Mouse (Mus musculus) lung, postnatal 0 days (tissue): ENCODE measurements around the gene Gm11992. TPM values are rescaled to one million over a fixed set of nuclear protein-coding genes. Genes with fewer than 3 reads are reported as not detected.

Experiments
- ATAC-seq: fragments of 200-750 bp; cut with Nextera tagmentation; 2 replicates; pipeline ENCODE4 v1.8.0; 2017; ENCODE audit warnings: moderate library complexity
- DNase-seq: peaks from one replicate; pipeline ENCODE4 v3.0.0-alpha.2; 2016; ENCODE audit warnings: low spot score
- H3K27ac ChIP-seq: fragments of 300-500 bp; sonication (generic); 2 replicates; pipeline ENCODE4 v1.5.1; 2014; ENCODE audit warnings: antibody characterized with exemption, mild to moderate bottlenecking, low read length, mixed read lengths
- H3K27me3 ChIP-seq: fragments of 300-500 bp; sonication (generic); replicated peaks from 2 replicates; pipeline ENCODE4 v1.6.1; 2014; ENCODE audit warnings: low read length, mixed read lengths; ENCODE audit not compliant: insufficient read depth
- H3K36me3 ChIP-seq: fragments of 300-500 bp; sonication (generic); 2 replicates; pipeline ENCODE4 v1.6.1; 2014; ENCODE audit warnings: low read length, mixed read lengths; ENCODE audit not compliant: insufficient read depth
- H3K4me1 ChIP-seq: fragments of 300-500 bp; sonication (generic); 2 replicates; pipeline ENCODE4 v1.6.1; 2014; ENCODE audit warnings: antibody characterized with exemption, low read depth, low read length, mixed read lengths; ENCODE audit not compliant: insufficient read depth
- H3K4me2 ChIP-seq: fragments of 300-500 bp; sonication (generic); replicated peaks from 2 replicates; pipeline ENCODE4 v1.6.1; 2014; ENCODE audit warnings: low read depth, mild to moderate bottlenecking, low read length, moderate library complexity, mixed read lengths
- H3K4me3 ChIP-seq: fragments of 300-500 bp; sonication (generic); 2 replicates; pipeline ENCODE4 v1.5.1; 2014; ENCODE audit warnings: low read depth, low read length
- H3K9ac ChIP-seq: fragments of 300-500 bp; sonication (generic); replicated peaks from 2 replicates; pipeline ENCODE4 v1.6.1; 2014; ENCODE audit warnings: low read depth, mild to moderate bottlenecking
- H3K9me3 ChIP-seq: fragments of 300-500 bp; sonication (generic); 2 replicates; pipeline ENCODE4 v1.6.1; 2016; ENCODE audit warnings: low read length, mixed read lengths
- CTCF ChIP-seq: IDR thresholded peaks from 2 replicates; pipeline ENCODE4 v1.5.1; 2016; ENCODE audit warnings: antibody characterized with exemption, mild to moderate bottlenecking
- EP300 ChIP-seq: IDR thresholded peaks from 2 replicates; pipeline ENCODE4 v1.6.1; 2016; ENCODE audit warnings: antibody characterized with exemption, mild to moderate bottlenecking, control low read depth
- WGBS: fragments of 180-500 bp; shearing (Covaris S2); extraction: QIAGEN DNeasy Blood & Tissue Kit; methylation state at CpG from one replicate; pipeline ENCODE4 v1.1.7; 2014; 5-methylcytosine and 5-hydroxymethylcytosine counted together
- polyA plus RNA-seq: library from polyadenylated mRNA; unstranded; fragments of >200 nt; fragmentation: Nextera tagmentation; extraction: Ambion mirVana; gene quantifications from 2 replicates; pipeline ENCODE4 v1.2.1, GENCODE M21; 2015

Gene Gm11992
- polyA plus RNA-seq, 1 experiment from 2014 or later, result 2.9 TPM

DNA sequence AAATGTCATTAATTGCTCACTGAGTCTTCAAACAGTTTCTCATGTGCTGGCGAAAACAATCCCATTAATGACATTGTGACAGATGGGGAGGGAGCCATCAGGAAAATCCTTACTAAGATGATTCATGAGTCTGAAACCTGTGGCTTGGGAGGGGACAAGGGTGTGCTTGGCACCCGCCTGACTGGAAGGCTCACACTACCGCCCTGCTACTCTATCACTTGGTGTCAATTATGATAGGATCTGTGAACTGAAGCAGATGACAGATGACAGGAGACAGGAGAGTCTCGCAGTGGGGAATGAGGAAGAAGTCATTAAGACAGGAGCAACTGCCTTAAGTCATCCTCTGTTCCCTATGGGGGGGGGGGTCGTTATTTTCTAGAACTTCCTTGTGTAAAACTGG is 12.1 kb downstream of the Gm11992 start:
- Histone ChIP-seq H3K9ac (no peak overlapping the region), H3K4me3 (no peak overlapping the region), H3K9me3 (no peaks in the 10 kb centered on the region), H3K27ac (no peak overlapping the region), H3K4me1 (no peaks in the 10 kb centered on the region), H3K36me3 (no peaks in the 10 kb centered on the region), H3K27me3 (no peaks in the 10 kb centered on the region), H3K4me2 (no peak overlapping the region)
- 44% methylated on average over 5 of the region's 5 CpGs for WGBS
- ATAC-seq, result no peak
- DNase-seq, result no peak
- TF ChIP-seq CTCF, result no peak
- no peak for TF ChIP-seq EP300

DNA sequence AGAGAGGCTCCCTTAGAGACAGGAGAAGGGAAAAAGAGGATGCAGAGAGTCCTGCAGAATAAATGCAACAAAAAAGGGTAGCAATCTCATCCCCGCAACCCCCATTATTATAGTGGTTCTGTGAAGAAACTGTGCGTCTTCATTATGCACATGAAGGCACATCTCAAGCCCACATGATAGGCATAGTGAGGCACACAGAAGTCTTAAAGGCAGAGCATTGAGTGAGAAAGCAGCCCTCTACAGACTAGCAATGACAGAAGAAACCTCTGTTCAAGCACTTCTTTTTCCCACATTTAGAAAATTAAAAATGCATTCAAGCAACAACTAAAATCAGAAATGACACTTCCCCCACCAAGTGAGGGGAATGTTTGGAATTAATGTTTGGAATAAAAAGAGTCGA is 28.1 kb downstream of the Gm11992 start:
- WGBS, result 87% methylated on average over 3 of the region's 3 CpGs
- Histone ChIP-seq H3K4me1 (no peaks in the 10 kb centered on the region), H3K9ac (no peak overlapping the region), H3K27ac (no peak overlapping the region), H3K4me3 (no peak overlapping the region), H3K9me3 (no peaks in the 10 kb centered on the region), H3K27me3 (no peaks in the 10 kb centered on the region), H3K36me3 (no peaks in the 10 kb centered on the region), H3K4me2 (no peak overlapping the region)
- DNase-seq (no peak), ATAC-seq (no peak)
- no peak for TF ChIP-seq EP300
- no peak for TF ChIP-seq CTCF

DNA sequence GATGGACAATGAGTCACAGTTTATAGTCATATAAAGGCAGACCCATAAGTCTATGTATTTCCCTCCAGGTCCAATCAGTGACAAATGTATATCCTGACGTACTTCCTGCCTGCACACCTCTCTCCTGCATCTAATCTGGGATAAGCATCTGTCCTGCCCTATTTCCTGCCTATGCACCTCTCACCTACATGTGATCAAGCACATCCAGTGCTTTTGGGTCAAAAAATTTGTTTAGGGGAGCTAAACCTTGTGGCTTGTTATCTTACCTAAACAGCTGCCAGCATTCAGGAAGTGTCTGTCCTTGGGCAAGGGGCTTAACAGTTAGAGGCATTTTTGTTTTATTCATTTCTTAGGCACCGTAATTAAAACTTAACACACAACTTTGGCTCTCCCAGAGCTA is 64.8 kb downstream of the Gm11992 start:
- no peak overlapping the region for H3K4me3 ChIP-seq
- H3K9ac ChIP-seq, result no peak overlapping the region
- no peaks in the 10 kb centered on the region for H3K9me3 ChIP-seq
- WGBS, result 50% methylated on average over 2 of the region's 2 CpGs
- no peaks in the 10 kb centered on the region for H3K4me1 ChIP-seq
- DNase-seq, result no peak
- TF ChIP-seq CTCF (no peak), EP300 (no peak)
- no peaks in the 10 kb centered on the region for H3K36me3 ChIP-seq
- H3K27me3 ChIP-seq, result 0 out of 2 replicates have a peak, but pooled peaks cover 4% of the 10 kb centered on the region
- no peak for ATAC-seq
- no peak overlapping the region for H3K4me2 ChIP-seq
- H3K27ac ChIP-seq, result no peak overlapping the region

DNA sequence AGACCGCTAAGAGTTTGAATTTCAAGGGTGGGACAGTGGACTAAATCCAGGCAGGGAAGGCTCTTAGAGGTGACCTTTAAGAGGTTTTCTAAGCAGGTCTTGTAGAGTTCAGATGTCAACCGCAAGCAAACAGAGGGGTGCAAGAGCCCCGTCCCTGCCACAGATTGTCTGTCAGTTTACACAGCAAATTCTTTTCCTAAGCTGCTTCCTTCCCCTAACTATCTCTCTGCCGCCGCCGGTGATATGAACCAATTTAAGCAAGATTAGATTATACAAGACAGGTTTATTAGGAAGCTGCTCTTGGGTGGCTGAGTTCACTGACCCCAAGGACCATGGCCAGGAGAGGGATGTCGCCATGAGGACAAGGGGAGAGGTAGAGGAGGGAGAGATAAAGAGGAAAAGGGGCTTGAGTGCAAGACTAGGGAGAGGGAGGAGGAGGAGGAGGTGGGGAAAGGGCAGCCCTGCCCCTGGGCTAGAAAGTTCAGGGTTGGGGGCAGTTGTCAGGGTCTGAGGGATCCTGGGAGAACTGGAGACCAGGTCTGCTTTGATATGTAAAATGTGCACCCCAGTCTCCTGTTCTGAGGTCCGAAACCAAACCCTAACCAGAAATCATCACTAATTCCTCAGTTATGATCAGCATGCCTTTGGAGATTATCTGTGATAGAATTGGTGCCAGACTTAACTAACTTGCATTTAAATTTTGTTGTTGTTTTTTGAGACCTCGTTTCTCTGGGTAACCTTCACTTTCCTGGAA is 67.2 kb downstream of the Gm11992 start:
- WGBS, result 9% methylated on average over 9 of the region's 9 CpGs
- DNase-seq, result no peak

DNA sequence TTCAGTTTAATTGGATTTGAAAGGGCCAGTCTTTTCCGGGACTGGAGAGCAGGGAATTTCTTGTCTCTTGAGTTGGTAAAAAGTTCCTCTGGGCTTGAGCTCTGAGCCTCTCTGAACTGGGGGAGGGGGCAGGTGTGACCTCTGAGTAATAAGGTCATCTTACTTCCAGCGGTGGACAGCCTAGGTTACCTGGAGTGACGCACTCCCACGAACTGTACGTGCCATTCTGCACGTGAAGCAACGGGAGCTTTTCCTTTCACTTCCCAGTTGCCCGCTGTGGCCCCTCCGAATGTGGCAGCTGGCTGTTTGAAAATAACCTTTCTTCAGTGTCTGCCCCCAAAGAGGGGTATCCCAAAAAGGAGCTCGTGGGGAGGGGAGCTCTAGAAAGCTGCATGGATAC is 67.7 kb downstream of the Gm11992 start:
- no peak overlapping the region for H3K27ac ChIP-seq
- no peaks in the 10 kb centered on the region for H3K36me3 ChIP-seq
- peak overlapping the region; percentile 54 for H3K4me2 ChIP-seq
- peaks cover 10% of the 10 kb centered on the region; the same call in 1 of the 2 replicates for H3K27me3 ChIP-seq
- DNase-seq (no peak), ATAC-seq (no peak)
- 3% methylated on average over 10 of the region's 10 CpGs for WGBS
- no peak overlapping the region for H3K9ac ChIP-seq
- peak overlapping the region; percentile 26 for H3K4me3 ChIP-seq
- no peaks in the 10 kb centered on the region for H3K9me3 ChIP-seq
- TF ChIP-seq EP300 (no peak), CTCF (no peak)
- H3K4me1 ChIP-seq, result peaks cover 6% of the 10 kb centered on the region; the same call in 1 of the 2 replicates

More for the DNA sequence above, 67.2 kb downstream of the Gm11992 start:
- H3K4me2 ChIP-seq, result peak overlapping the region; percentile 54
- no peak overlapping the region for H3K27ac ChIP-seq
- no peak overlapping the region for H3K9ac ChIP-seq
- ATAC-seq, result no peak
- peaks cover 6% of the 10 kb centered on the region; the same call in 1 of the 2 replicates for H3K4me1 ChIP-seq
- H3K4me3 ChIP-seq, result peak overlapping the region; percentile 26
- no peaks in the 10 kb centered on the region for H3K36me3 ChIP-seq
- peaks cover 10% of the 10 kb centered on the region; the same call in 1 of the 2 replicates for H3K27me3 ChIP-seq
- no peaks in the 10 kb centered on the region for H3K9me3 ChIP-seq
- TF ChIP-seq CTCF (no peak), EP300 (no peak)

DNA sequence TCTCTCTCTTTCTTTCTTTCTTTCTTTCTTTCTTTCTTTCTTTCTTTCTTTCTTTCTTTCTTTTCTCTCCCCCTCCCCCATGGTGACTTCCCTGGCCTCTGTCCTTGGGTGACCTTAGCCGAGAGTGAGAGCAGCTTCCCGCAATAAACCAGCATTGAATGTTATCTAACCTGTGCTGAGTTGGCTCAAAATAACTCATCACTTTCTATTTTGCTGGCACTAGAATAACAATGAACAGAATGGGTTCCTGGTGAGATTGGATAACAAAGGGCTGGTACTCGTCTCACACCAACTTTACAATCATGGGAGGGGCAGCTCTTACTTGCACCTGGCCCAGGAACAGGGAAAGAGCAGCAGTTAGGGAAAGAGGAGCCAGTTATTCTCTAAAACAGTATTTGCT is 68.5 kb downstream of the Gm11992 start:
- H3K27me3 ChIP-seq, result peaks cover 10% of the 10 kb centered on the region; the same call in 1 of the 2 replicates
- no peak overlapping the region for H3K4me3 ChIP-seq
- 11% methylated on average over 3 of the region's 3 CpGs for WGBS
- H3K36me3 ChIP-seq, result no peaks in the 10 kb centered on the region
- H3K27ac ChIP-seq, result no peak overlapping the region
- H3K9ac ChIP-seq, result no peak overlapping the region
- ATAC-seq (no peak), DNase-seq (no peak)
- no peak for TF ChIP-seq CTCF
- H3K4me2 ChIP-seq, result no peak overlapping the region
- no peaks in the 10 kb centered on the region for H3K9me3 ChIP-seq
- peaks cover 6% of the 10 kb centered on the region; the same call in 1 of the 2 replicates for H3K4me1 ChIP-seq
